Mouse (Mus musculus) cerebellum, adult 11-12 months (tissue): ENCODE data around the gene Grk3.

Experiments used
- DNase-seq: peaks from one replicate; pipeline ENCODE4 v3.0.0; 2022

The Grk3 gene

GRCm38 (mm10) chr5:113015236-113016061 is at the start of gene Grk3:
Gene Grk3 (minus strand): TSS chr5:113015791.
- DNase-seq = peak; percentile 78

- peak; percentile 76 for DNase-seq
Observed at GRCm38 (mm10) chr5:113054308-113054707, 38.7 kb upstream of the Grk3 start.

GRCm38 (mm10) chr5:113050581-113051185 is 35.1 kb upstream of the Grk3 start:
- DNase-seq = no peak

- no peak for DNase-seq
Observed at GRCm38 (mm10) chr5:113049876-113050275, 34.3 kb upstream of the Grk3 start.

GRCm38 (mm10) chr5:113045511-113046273 is 30.1 kb upstream of the Grk3 start:
- peak; percentile 48 for DNase-seq

- peak; percentile 96 for DNase-seq
Observed at GRCm38 (mm10) chr5:113043531-113043930, 27.9 kb upstream of the Grk3 start.

GRCm38 (mm10) chr5:113041567-113042071 is 26.0 kb upstream of the Grk3 start:
- peak; percentile 98 for DNase-seq

GRCm38 (mm10) chr5:113040776-113041175 is 25.2 kb upstream of the Grk3 start:
- peak; percentile 66 for DNase-seq

GRCm38 (mm10) chr5:113038601-113039000 is 23.0 kb upstream of the Grk3 start:
- DNase-seq = no peak

- no peak for DNase-seq
Observed at GRCm38 (mm10) chr5:113035094-113036047, 19.8 kb upstream of the Grk3 start.

GRCm38 (mm10) chr5:113031201-113031754 is 15.7 kb upstream of the Grk3 start:
- no peak for DNase-seq

GRCm38 (mm10) chr5:113030082-113030481 is 14.5 kb upstream of the Grk3 start:
- DNase-seq = no peak

GRCm38 (mm10) chr5:113026706-113027105 is 11.1 kb upstream of the Grk3 start:
- no peak for DNase-seq

GRCm38 (mm10) chr5:113024154-113024764 is 8.7 kb upstream of the Grk3 start:
- no peak for DNase-seq

- DNase-seq = no peak
Observed at GRCm38 (mm10) chr5:113018190-113018589, 2.6 kb upstream of the Grk3 start.

GRCm38 (mm10) chr5:113017004-113017403 is 1.4 kb upstream of the Grk3 start:
- DNase-seq = no peak

- DNase-seq = peak; percentile 77
Observed at GRCm38 (mm10) chr5:113014808-113015235, 769 bp downstream of the Grk3 start.

- no peak for DNase-seq
Observed at GRCm38 (mm10) chr5:113014111-113014807, 1.3 kb downstream of the Grk3 start.

GRCm38 (mm10) chr5:113011926-113012325 is 3.7 kb downstream of the Grk3 start:
- DNase-seq = no peak

- DNase-seq = no peak
Observed at GRCm38 (mm10) chr5:113009183-113009820, 6.3 kb downstream of the Grk3 start.
